Mouse (Mus musculus) MEL (cell line): Measurements from ENCODE around the gene Tsc22d4. TPM values are rescaled to one million over a fixed set of nuclear protein-coding genes. Genes with fewer than 3 reads are reported as not detected.
A peak's percentile ranks its signal among the peaks of the same experiment; 100 is the strongest.

ENCODE experiments used
- DNase-seq: peaks from one replicate; pipeline ENCODE4 v3.0.0; 2011; ENCODE audit warnings: low read depth, low spot score
- H3K27ac ChIP-seq: 2 replicates; pipeline ENCODE4 v1.5.1; 2012; ENCODE audit warnings: low read depth, mild to moderate bottlenecking, control low read depth, low read length, moderate library complexity; ENCODE audit not compliant: control insufficient read depth
- H3K27me3 ChIP-seq, 2 experiments: fragments of 150-350 bp in 1 of 2; sonication (generic) in 1 of 2; 2 replicates each; pipeline ENCODE4 v1.6.1; 2012; ENCODE audit warnings: low read length in 2 of 2, mild to moderate bottlenecking in 2 of 2, improper control_type of control experiment in 1 of 2, moderate library complexity in 1 of 2; ENCODE audit not compliant: insufficient read depth in 2 of 2, control insufficient read depth in 1 of 2
- H3K36me3 ChIP-seq, 2 experiments: 2 replicates each; pipeline ENCODE4 v1.6.1; 2012 to 2014; ENCODE audit warnings: low read length in 2 of 2, improper control_type of control experiment in 1 of 2, inconsistent platforms in 1 of 2, mild to moderate bottlenecking in 1 of 2; ENCODE audit not compliant: insufficient read depth in 2 of 2, control insufficient read depth in 1 of 2
- H3K4me1 ChIP-seq, 2 experiments: fragments of 150-350 bp in 1 of 2; sonication (generic) in 1 of 2; 2 replicates each; pipeline ENCODE4 v1.6.1; 2012; ENCODE audit warnings: low read length in 2 of 2, improper control_type of control experiment in 1 of 2, mild to moderate bottlenecking in 1 of 2; ENCODE audit not compliant: insufficient read depth in 2 of 2, control insufficient read depth in 1 of 2
- H3K4me3 ChIP-seq, 2 experiments: fragments of 150-350 bp in 1 of 2; sonication (generic) in 1 of 2; 2 replicates each; pipeline ENCODE4 v1.5.1; 2012; ENCODE audit warnings: low read depth in 2 of 2, low read length in 2 of 2, mild to moderate bottlenecking in 2 of 2, moderate library complexity in 2 of 2, control low read depth in 1 of 2, improper control_type of control experiment in 1 of 2; ENCODE audit not compliant: control insufficient read depth in 1 of 2, insufficient read depth in 1 of 2
- H3K79me2 ChIP-seq: 2 replicates; pipeline ENCODE4 v1.6.1; 2012; ENCODE audit warnings: mild to moderate bottlenecking, low read length, moderate library complexity; ENCODE audit not compliant: control insufficient read depth, poor library complexity, insufficient read depth
- H3K9ac ChIP-seq: 2 replicates; pipeline ENCODE4 v1.6.1; 2012; ENCODE audit warnings: low read depth, mild to moderate bottlenecking, control low read depth, low read length, moderate library complexity; ENCODE audit not compliant: control insufficient read depth, poor library complexity, severe bottlenecking
- H3K9me3 ChIP-seq: fragments of 150-350 bp; sonication (generic); replicated peaks from 2 replicates; pipeline ENCODE4 v1.6.1; 2012; ENCODE audit warnings: mild to moderate bottlenecking, low read length, improper control_type of control experiment, moderate library complexity; ENCODE audit not compliant: insufficient read depth
- ELF1 ChIP-seq: IDR thresholded peaks from 2 replicates; pipeline ENCODE4 v1.6.1; 2014; ENCODE audit warnings: low read depth, mild to moderate bottlenecking, inconsistent platforms, low read length, improper control_type of control experiment, moderate library complexity
- EP300 ChIP-seq, 2 experiments: IDR thresholded peaks; 2 replicates each; pipeline ENCODE4 v1.6.1; 2011; ENCODE audit warnings: improper control_type of control experiment in 2 of 2, low read length in 2 of 2, low read depth in 1 of 2, mild to moderate bottlenecking in 1 of 2
- GATA1 ChIP-seq: IDR thresholded peaks from 2 replicates; pipeline ENCODE4 v1.6.1; 2011; ENCODE audit warnings: low read depth, low read length, improper control_type of control experiment
- HCFC1 ChIP-seq: IDR thresholded peaks from 2 replicates; pipeline ENCODE4 v1.6.1; 2012; ENCODE audit warnings: low read depth, mild to moderate bottlenecking, inconsistent platforms, low read length, improper control_type of control experiment, moderate library complexity
- MEF2A ChIP-seq: IDR thresholded peaks from 2 replicates; pipeline ENCODE4 v1.6.1; 2014; ENCODE audit warnings: low read depth, mild to moderate bottlenecking, inconsistent platforms, low read length, improper control_type of control experiment; ENCODE audit not compliant: poor library complexity, insufficient replicate concordance, severe bottlenecking; ENCODE audit errors: extremely low read depth
- POLR2A ChIP-seq, 2 experiments: IDR thresholded peaks; 2 replicates each; pipeline ENCODE4 v1.6.1; 2011 to 2012; ENCODE audit warnings: low read length in 2 of 2, mild to moderate bottlenecking in 2 of 2, control low read depth in 1 of 2, improper control_type of control experiment in 1 of 2, low read depth in 1 of 2, moderate library complexity in 1 of 2; ENCODE audit not compliant: control insufficient read depth in 1 of 2, insufficient read depth in 1 of 2, poor library complexity in 1 of 2
- RCOR1 ChIP-seq: IDR thresholded peaks from 2 replicates; pipeline ENCODE4 v1.6.1; 2012; ENCODE audit warnings: low read depth, mild to moderate bottlenecking, inconsistent platforms, low read length, improper control_type of control experiment
- SIN3A ChIP-seq: IDR thresholded peaks from 2 replicates; pipeline ENCODE4 v1.6.1; 2012; ENCODE audit warnings: low read length, improper control_type of control experiment, inconsistent platforms
- TAL1 ChIP-seq: IDR thresholded peaks from 2 replicates; pipeline ENCODE4 v1.6.1; 2012; ENCODE audit warnings: mild to moderate bottlenecking, inconsistent platforms, low read length, moderate library complexity, mixed read lengths
- TCF12 ChIP-seq: IDR thresholded peaks from 2 replicates; pipeline ENCODE4 v1.6.1; 2014; ENCODE audit warnings: low read depth, mild to moderate bottlenecking, inconsistent platforms, low read length, improper control_type of control experiment, moderate library complexity
- USF2 ChIP-seq, 2 experiments: IDR thresholded peaks; 2 replicates each; pipeline ENCODE4 v1.6.1; 2011 to 2012; ENCODE audit warnings: improper control_type of control experiment in 2 of 2, low read length in 2 of 2, borderline replicate concordance in 1 of 2, inconsistent platforms in 1 of 2, low read depth in 1 of 2, mild to moderate bottlenecking in 1 of 2; ENCODE audit not compliant: insufficient read depth in 1 of 2
- ZKSCAN1 ChIP-seq: IDR thresholded peaks from 2 replicates; pipeline ENCODE4 v1.6.1; 2012; ENCODE audit warnings: low read depth, mild to moderate bottlenecking, inconsistent platforms, low read length, improper control_type of control experiment, moderate library complexity
- ZNF384 ChIP-seq: IDR thresholded peaks from 2 replicates; pipeline ENCODE4 v1.6.1; 2012; ENCODE audit warnings: low read depth, mild to moderate bottlenecking, inconsistent platforms, low read length, improper control_type of control experiment
- polyA plus RNA-seq, 2 experiments: library from polyadenylated mRNA; stranded (reverse) in 1 of 2; unstranded in 1 of 2; fragments of >175 nt in 1 of 2; fragments of >200 nt in 1 of 2; gene quantifications; 2 replicates each; pipeline versions ENCODE4 v1.2.1 to v1.2.4; 2012; ENCODE audit warnings: low replicate concordance in 2 of 2, low read depth in 1 of 2; ENCODE audit not compliant: insufficient read length in 2 of 2, insufficient read depth in 1 of 2, missing spikeins in 1 of 2
- total RNA-seq: library from RNA; depleted of rRNA; stranded (reverse); fragments of 300-350 nt; gene quantifications from 2 replicates; pipeline ENCODE4 v1.2.3, GENCODE M21; 2012

The Tsc22d4 gene
- total and polyA plus RNA-seq, 3 experiments: 58.3 to 203 TPM; not detected in 1

DNA sequence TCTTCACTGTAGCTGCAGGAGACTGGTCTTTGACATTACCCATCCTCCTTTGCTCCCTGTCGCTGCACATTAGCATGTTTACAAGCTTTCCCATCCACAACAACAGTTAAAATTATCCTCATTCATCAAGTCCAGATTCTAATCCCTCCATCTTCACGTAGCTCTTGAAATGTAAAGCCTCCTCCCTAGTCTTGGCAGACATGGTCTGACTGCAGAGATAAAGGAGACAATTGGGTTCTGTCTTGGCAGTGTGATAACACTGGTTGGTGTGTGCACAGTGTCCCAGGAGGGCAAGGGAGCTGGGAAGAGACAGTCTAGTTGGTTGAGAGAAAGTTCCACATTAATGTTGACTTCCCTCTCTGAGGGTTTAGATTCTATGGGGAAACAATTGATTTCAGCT lies 45.7 kb upstream of the Tsc22d4 start:
- DNase-seq: peak; percentile 51
- no peak overlapping the region for H3K27ac ChIP-seq
- peaks cover 11% of the 10 kb centered on the region in 2 experiments for H3K4me1 ChIP-seq
- H3K4me3 ChIP-seq: no peak overlapping the region
- peaks cover 0 to 12% of the 10 kb centered on the region in 2 experiments; a peak in 2 of 4 replicates for H3K36me3 ChIP-seq
- peak; percentile 24; the same call in 1 of the 2 replicates for TF ChIP-seq RCOR1
- TF ChIP-seq ZKSCAN1: no peak
- peak; percentile 74 for TF ChIP-seq GATA1
- TF ChIP-seq MEF2A: no peak
- peak; percentile 48 to 55; a peak in 2 of 4 replicates for TF ChIP-seq EP300 (IDR thresholded peaks at IDR 0.05; ENCODE audit: low read depth in 1 of 2, low read length in 2 of 2)
- no peak for TF ChIP-seq USF2 (IDR thresholded peaks at IDR 0.05; ENCODE audit: borderline replicate concordance in 1 of 2, insufficient read depth in 1 of 2, low read depth in 1 of 2, low read length in 2 of 2)
- peak; percentile 46; the same call in 1 of the 2 replicates for TF ChIP-seq TCF12
- TF ChIP-seq POLR2A (IDR thresholded peaks at IDR 0.05; ENCODE audit: control insufficient read depth in 1 of 2, insufficient read depth in 1 of 2, low read depth in 1 of 2, low read length in 2 of 2, poor library complexity in 1 of 2): no peak
- TF ChIP-seq TAL1: peak; percentile 12; the same call in 1 of the 2 replicates
- TF ChIP-seq, all 39 proteins: peak for 5
- H3K27me3 ChIP-seq: no peaks in the 10 kb centered on the region
- H3K9me3 ChIP-seq: no peaks in the 10 kb centered on the region
- no peak overlapping the region for H3K9ac ChIP-seq
- H3K79me2 ChIP-seq: no peaks in the 10 kb centered on the region

DNA sequence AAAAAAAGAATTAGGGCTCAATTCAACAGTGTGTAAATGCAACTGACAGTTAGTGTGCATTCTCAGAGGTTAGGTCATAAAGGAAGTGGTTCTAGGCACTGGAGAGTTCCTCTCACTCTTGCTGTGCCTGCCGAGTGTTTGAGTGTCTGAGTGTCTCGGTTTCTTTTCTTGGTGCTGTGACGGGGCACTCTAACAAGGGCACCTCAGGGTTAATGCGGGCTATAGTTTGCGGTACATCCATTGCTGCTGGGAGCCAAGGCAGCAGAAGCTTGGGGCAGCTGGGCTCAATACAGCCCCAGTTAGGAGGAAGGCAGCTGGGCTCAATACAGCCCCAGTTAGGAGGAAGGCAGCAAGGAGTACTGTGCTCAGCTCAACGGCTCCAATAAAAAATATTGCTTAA lies 40.3 kb upstream of the Tsc22d4 start:
- peaks cover 0 to 4% of the 10 kb centered on the region in 2 experiments; a peak in 2 of 4 replicates for H3K36me3 ChIP-seq
- peak overlapping the region; percentile 5 for H3K27ac ChIP-seq
- H3K4me1 ChIP-seq: peaks cover 3 to 29% of the 10 kb centered on the region in 2 experiments; a peak in 3 of 4 replicates
- no peaks in the 10 kb centered on the region for H3K27me3 ChIP-seq
- 0 out of 2 replicates have a peak overlapping the region, but pooled peaks have one; percentile 36 for H3K9ac ChIP-seq
- DNase-seq: peak; percentile 38
- H3K4me3 ChIP-seq: no peak overlapping the region
- TF ChIP-seq HCFC1 (0 out of 2 replicates have a peak, but pooled peaks have one; percentile 22), ELF1 (0 out of 2 replicates have a peak, but pooled peaks have one; percentile 16), SIN3A (no peak), ZNF384 (0 out of 2 replicates have a peak, but pooled peaks have one; percentile 11)
- H3K9me3 ChIP-seq: no peaks in the 10 kb centered on the region
- H3K79me2 ChIP-seq: no peaks in the 10 kb centered on the region
